In genomic region chr5:113461998-113462625, GRCm38 (mm10) we compare ENCODE assay signal across 9 mouse cellular contexts. TPM values are rescaled to one million over a fixed set of nuclear protein-coding genes. Genes with fewer than 3 reads are reported as not detected.
DNase-seq lines count a peak whose midpoint lies in the region; ATAC-seq lines count a peak whose summit lies in the region.
"Had no signal": no experiment of that assay in that cellular context is flagged by ENCODE, and none has a peak within 500 bp of the region (broad histone marks: within the 10 kb centered on the region; RNA-seq: fewer than 3 reads in every experiment).

No protein-coding gene starts in this region.

- no peak for DNase-seq in heart, embryonic 10.5 days (ENCODE audit: low spot score)
- no peak for DNase-seq in heart, postnatal 14 days
- peak; percentile 54 for DNase-seq in ES-CJ7 (ENCODE audit: low read depth, low spot score)
- DNase-seq in limb, embryonic 11.5 days (ENCODE audit: low spot score), result peak; percentile 34
- DNase-seq in spleen, postnatal 14 days (ENCODE audit: low spot score in 2 of 2), result no peak
- DNase-seq: spleen, adult 18-20 months had no signal

- 0 out of 2 replicates have a peak overlapping the region, but pooled peaks have one; percentile 1 for H3K4me3 ChIP-seq in heart, embryonic 10.5 days
- peak overlapping the region; percentile 24; the same call in 1 of the 2 replicates for H3K4me3 ChIP-seq in embryonic facial prominence, embryonic 13.5 days
- no peak overlapping the region for H3K4me3 ChIP-seq in limb, embryonic 11.5 days (ENCODE audit: low read depth, low read length)

- 0 out of 2 replicates have a peak overlapping the region, but pooled peaks have one; percentile 28 for H3K9ac ChIP-seq in embryonic facial prominence, embryonic 13.5 days
- H3K9ac ChIP-seq in limb, embryonic 11.5 days (ENCODE audit: low read length), result peak overlapping the region; percentile 13; the same call in 1 of the 2 replicates

- peaks cover 47% of the 10 kb centered on the region for H3K27me3 ChIP-seq in heart, embryonic 10.5 days (ENCODE audit: insufficient read depth, poor library complexity, severe bottlenecking)
- peaks cover 35% of the 10 kb centered on the region for H3K27me3 ChIP-seq in embryonic facial prominence, embryonic 13.5 days
- H3K27me3 ChIP-seq in limb, embryonic 11.5 days (ENCODE audit: control insufficient read depth, insufficient read depth, low read length), result peaks cover 12% of the 10 kb centered on the region

- no peaks in the 10 kb centered on the region for H3K9me3 ChIP-seq in heart, embryonic 10.5 days
- no peaks in the 10 kb centered on the region for H3K9me3 ChIP-seq in embryonic facial prominence, embryonic 13.5 days
- no peaks in the 10 kb centered on the region for H3K9me3 ChIP-seq in limb, embryonic 11.5 days (ENCODE audit: control insufficient read depth, low read length)

- H3K4me1 ChIP-seq in heart, embryonic 10.5 days, result peaks cover 13% of the 10 kb centered on the region; the same call in 1 of the 2 replicates
- H3K4me1 ChIP-seq in embryonic facial prominence, embryonic 13.5 days, result peaks cover 37% of the 10 kb centered on the region
- peaks cover 13% of the 10 kb centered on the region; the same call in 1 of the 2 replicates for H3K4me1 ChIP-seq in limb, embryonic 11.5 days (ENCODE audit: control insufficient read depth, insufficient read depth, low read length)

- ATAC-seq in embryonic facial prominence, embryonic 13.5 days (ENCODE audit: insufficient number of reproducible peaks, insufficient read depth, low FRiP score, low TSS enrichment, low read depth), result no peak
- ATAC-seq in limb, embryonic 11.5 days (ENCODE audit: insufficient number of reproducible peaks, low FRiP score, low TSS enrichment, low read depth), result no peak
- ATAC-seq in monocyte, adult 5-6 weeks (replicated peaks; ENCODE audit: insufficient number of reproducible peaks, low FRiP score, low TSS enrichment, poor library complexity, severe bottlenecking), result no peak
- no peak for ATAC-seq in megakaryocyte, adult 5-6 weeks (ENCODE audit: poor library complexity, severe bottlenecking)

- intact Hi-C loops in heart, postnatal 14 days (cut with DNase I), result no loop called here

- no peaks in the 10 kb centered on the region for H3K36me3 ChIP-seq in heart, embryonic 10.5 days
- no peaks in the 10 kb centered on the region for H3K36me3 ChIP-seq in embryonic facial prominence, embryonic 13.5 days
- no peaks in the 10 kb centered on the region for H3K36me3 ChIP-seq in limb, embryonic 11.5 days (ENCODE audit: control insufficient read depth, insufficient read depth, low read length)

- WGBS in heart, embryonic 10.5 days, result 34% methylated on average over 21 of the region's 21 CpGs
- WGBS in embryonic facial prominence, embryonic 13.5 days, result 28% methylated on average over 21 of the region's 21 CpGs
- 34% methylated on average over 21 of the region's 21 CpGs for WGBS in limb, embryonic 11.5 days

- no peak overlapping the region for H3K27ac ChIP-seq in heart, embryonic 10.5 days
- no peak overlapping the region for H3K27ac ChIP-seq in embryonic facial prominence, embryonic 13.5 days
- no peak overlapping the region for H3K27ac ChIP-seq in limb, embryonic 11.5 days (replicated peaks; ENCODE audit: low read depth, low read length)

- peak overlapping the region; percentile 47 for H3K4me2 ChIP-seq in embryonic facial prominence, embryonic 13.5 days
- peak overlapping the region; percentile 32 for H3K4me2 ChIP-seq in limb, embryonic 11.5 days (ENCODE audit: low read depth, severe bottlenecking)

RNA-seq across cellular contexts. Expression of gene Wscd2, which starts 28.0 kb away (rescaled TPM):
- 2.5 and 4.3 TPM in 2 replicates for polyA plus RNA-seq in heart, embryonic 10.5 days (2016; fragmentation: Nextera tagmentation; extraction: Ambion mirVana)
- total RNA-seq in heart, postnatal 14 days (2021), result under 1 TPM; 0.36 to 0.49 TPM
- 12.5 and 14.6 TPM in 2 replicates for polyA plus RNA-seq in embryonic facial prominence, embryonic 13.5 days (2015; fragmentation: Nextera tagmentation; extraction: Ambion mirVana)
- 2.0 and 2.9 TPM in 2 replicates for polyA plus RNA-seq in limb, embryonic 11.5 days (2014; fragmentation: Nextera tagmentation; extraction: Ambion mirVana)
- 0.29 to 5.9 TPM (median 1.8 TPM) in 3 replicates for total RNA-seq in monocyte, adult 5-6 weeks (2017)
- total RNA-seq in megakaryocyte, adult 5-6 weeks (2015), result 0.16 TPM in 1 of 2 replicates, not detected in the other
- total RNA-seq in megakaryocyte, adult 5-6 weeks (2017), result 0.18 TPM in 1 of 2 replicates, not detected in the other

Comparison
In these comparisons a context has a peak if more than half of its experiments do, and no peak if none do; other contexts are left out.
1. DNase-seq: peak in ES-CJ7 (single experiment) and limb, embryonic 11.5 days (single experiment); none in heart, embryonic 10.5 days (single experiment), heart, postnatal 14 days (0 of 2) and spleen, postnatal 14 days (0 of 2).